Mouse (Mus musculus): ENCODE data around the gene Slc8a1.

DNA sequence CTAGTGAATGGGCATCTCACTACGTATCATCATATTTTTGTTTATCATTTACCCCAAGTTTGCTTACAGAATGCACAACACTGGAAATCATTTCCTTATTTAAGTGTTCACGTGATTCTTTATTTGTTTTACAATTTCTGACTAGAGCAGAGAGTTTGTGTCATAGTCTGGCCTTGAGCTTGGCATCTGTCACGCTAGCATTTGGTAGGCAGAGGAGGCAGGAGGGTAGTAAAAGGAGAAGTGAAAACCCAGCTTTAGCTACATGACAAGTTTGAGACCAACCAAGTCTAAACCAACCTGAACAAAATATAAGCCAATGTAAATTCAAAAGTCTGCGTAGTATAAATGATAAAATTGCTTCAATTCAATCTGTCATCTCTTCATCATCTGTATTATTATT, 41.7 kb upstream of the Slc8a1 start:
- no peak for TF ChIP-seq CTCF (IDR thresholded peaks at IDR 0.05; ENCODE audit: low read depth, low read length)
- no peak for TF ChIP-seq POLR2A (IDR thresholded peaks at IDR 0.05; ENCODE audit: extremely low read depth, insufficient read depth, low read length)
